Mouse (Mus musculus) yolk sac, embryonic 10.5 days (tissue): ENCODE measurements around the gene Rnase12.

Experiments used
- DNase-seq: peaks from one replicate; pipeline ENCODE4 v3.0.0-alpha.2; 2017; ENCODE audit warnings: low spot score

Gene Rnase12

GRCm38 (mm10) chr14:51085086-51085485, 27.6 kb upstream of the Rnase12 start:
- no peak for DNase-seq

- no peak for DNase-seq
Observed at GRCm38 (mm10) chr14:51083805-51084204, 26.3 kb upstream of the Rnase12 start.

GRCm38 (mm10) chr14:51082599-51083581, 25.4 kb upstream of the Rnase12 start:
- DNase-seq, result peak; percentile 86

GRCm38 (mm10) chr14:51081035-51081434, 23.6 kb upstream of the Rnase12 start:
- DNase-seq, result no peak

GRCm38 (mm10) chr14:51079180-51079579, 21.7 kb upstream of the Rnase12 start:
- no peak for DNase-seq

GRCm38 (mm10) chr14:51074335-51074734, 16.9 kb upstream of the Rnase12 start, which contains the start of gene Olfr750:
TSS of gene Olfr750 (minus strand) at chr14:51074435.
- no peak for DNase-seq

- DNase-seq, result no peak
Observed at GRCm38 (mm10) chr14:51069617-51070016, 12.2 kb upstream of the Rnase12 start.

- DNase-seq, result no peak
Observed at GRCm38 (mm10) chr14:51068956-51069355, 11.5 kb upstream of the Rnase12 start.

GRCm38 (mm10) chr14:51060761-51061160, 3.3 kb upstream of the Rnase12 start:
- no peak for DNase-seq

- no peak for DNase-seq
Observed at GRCm38 (mm10) chr14:51054243-51055237, 2.9 kb downstream of the Rnase12 start.

- no peak for DNase-seq
Observed at GRCm38 (mm10) chr14:51053176-51053575, 4.3 kb downstream of the Rnase12 start.

- DNase-seq, result no peak
Observed at GRCm38 (mm10) chr14:51051941-51052340, 5.5 kb downstream of the Rnase12 start.

GRCm38 (mm10) chr14:51050063-51050462, 7.4 kb downstream of the Rnase12 start, which contains the start of gene Rnase11:
TSS of gene Rnase11 (minus strand) at chr14:51050163.
- DNase-seq, result no peak

- DNase-seq, result no peak
Observed at GRCm38 (mm10) chr14:51047846-51048245, 9.6 kb downstream of the Rnase12 start.

GRCm38 (mm10) chr14:51041769-51042168, 15.7 kb downstream of the Rnase12 start, which contains the start of gene Rnase9:
TSS of gene Rnase9 (minus strand) at chr14:51041869.
- DNase-seq, result no peak

GRCm38 (mm10) chr14:51036214-51036613, 21.2 kb downstream of the Rnase12 start:
- DNase-seq, result no peak

GRCm38 (mm10) chr14:51035206-51035605, 22.3 kb downstream of the Rnase12 start:
- no peak for DNase-seq

- no peak for DNase-seq
Observed at GRCm38 (mm10) chr14:51027387-51028155, 29.9 kb downstream of the Rnase12 start.

- DNase-seq, result peak; percentile 36
Observed at GRCm38 (mm10) chr14:51026391-51027133, 30.9 kb downstream of the Rnase12 start.

GRCm38 (mm10) chr14:51024820-51025219, 32.6 kb downstream of the Rnase12 start:
- no peak for DNase-seq

GRCm38 (mm10) chr14:51023457-51023856, 34.0 kb downstream of the Rnase12 start:
- no peak for DNase-seq
